Mouse (Mus musculus): Measurements from ENCODE around the gene Kirrel. TPM values are rescaled to one million over a fixed set of nuclear protein-coding genes. Genes with fewer than 3 reads are reported as not detected.

Kirrel gene
- polyA plus RNA-seq, 1 experiment from 2014 or later: 8.3 TPM

DNA sequence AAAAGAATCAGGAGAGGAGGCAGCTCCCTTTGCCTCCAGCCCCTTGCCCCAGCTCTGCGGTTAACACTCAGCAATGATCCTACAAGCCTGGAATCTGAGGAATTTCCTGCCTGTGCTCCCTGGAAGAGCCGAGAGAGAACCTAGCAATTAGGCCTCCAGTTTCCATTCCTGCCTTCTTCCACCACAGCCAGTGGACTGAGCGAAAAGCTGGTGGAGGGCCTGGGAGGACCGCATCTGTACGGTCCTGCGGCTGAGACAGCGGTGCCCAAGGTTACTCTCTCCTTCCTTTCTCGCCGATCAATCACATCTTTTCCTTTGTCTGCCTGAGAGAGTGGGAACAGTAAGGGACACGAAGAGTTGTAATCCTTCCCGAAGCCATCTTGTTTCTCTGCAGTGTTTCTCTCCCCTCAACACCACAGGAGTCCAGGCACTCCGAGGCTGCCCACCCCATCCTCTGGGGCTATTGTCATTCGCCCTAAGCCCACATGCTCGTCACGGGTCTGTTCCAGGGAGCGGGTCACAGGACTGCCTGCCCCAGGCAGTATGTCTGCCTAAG lies 23.8 kb downstream of the Kirrel start:
- 18% methylated on average over 16 of the region's 16 CpGs for WGBS

DNA sequence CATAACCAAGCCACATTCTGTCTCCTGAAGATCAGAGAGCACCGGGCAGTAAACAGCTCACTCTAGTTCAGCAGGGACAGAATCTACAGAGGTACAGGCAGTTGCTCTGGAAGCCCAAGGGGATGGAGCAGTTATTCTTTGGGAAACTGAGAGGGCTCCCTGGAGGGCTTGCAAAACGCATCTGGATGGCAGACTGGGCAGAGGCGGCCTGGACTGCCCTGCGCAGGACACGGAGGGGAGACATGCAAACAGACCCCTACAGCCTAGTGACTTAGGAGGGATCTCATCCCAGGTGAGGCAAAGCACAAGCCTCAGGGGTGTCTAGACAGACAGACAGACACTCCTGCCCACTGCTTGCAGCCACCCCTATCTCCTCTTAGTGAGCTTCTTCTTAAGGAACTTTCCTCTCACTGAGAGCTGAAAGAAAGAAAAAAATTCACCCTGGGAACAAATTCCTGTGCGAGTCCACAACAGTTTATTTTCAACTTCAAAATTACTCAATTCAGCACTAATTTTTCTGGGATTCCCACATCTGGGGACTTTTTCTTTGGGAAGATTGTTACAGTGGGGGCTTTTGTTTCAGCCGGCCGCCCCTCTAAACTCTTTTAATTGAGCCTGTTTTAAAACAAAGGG lies 24.4 kb downstream of the Kirrel start:
- WGBS: 28% methylated on average over 8 of the region's 8 CpGs
- ATAC-seq: 0 out of 2 replicates have a peak, but pooled peaks have one; percentile 21
- H3K4me1 ChIP-seq (ENCODE audit: control insufficient read depth, insufficient read depth, low read length): peaks cover 41% of the 10 kb centered on the region
- no peaks in the 10 kb centered on the region for H3K27me3 ChIP-seq (replicated peaks; ENCODE audit: control insufficient read depth, insufficient read depth, low read length)
- no peaks in the 10 kb centered on the region for H3K36me3 ChIP-seq (ENCODE audit: control insufficient read depth, insufficient read depth, low read length)
- H3K9me3 ChIP-seq (ENCODE audit: control insufficient read depth, low read length): no peaks in the 10 kb centered on the region
- no peak overlapping the region for H3K4me3 ChIP-seq (ENCODE audit: low read length)
- H3K27ac ChIP-seq (ENCODE audit: low read length): peak overlapping the region; percentile 99
- peak overlapping the region; percentile 19; the same call in 1 of the 2 replicates for H3K4me2 ChIP-seq (ENCODE audit: low read depth, low read length)
- H3K9ac ChIP-seq (ENCODE audit: low read depth, low read length): peak overlapping the region; percentile 63

More for the DNA sequence above, 23.8 kb downstream of the Kirrel start:
- peak; percentile 78 for ATAC-seq
- no peak overlapping the region for H3K4me2 ChIP-seq (ENCODE audit: low read depth, low read length)
- H3K36me3 ChIP-seq (ENCODE audit: control insufficient read depth, insufficient read depth, low read length): no peaks in the 10 kb centered on the region
- no peaks in the 10 kb centered on the region for H3K9me3 ChIP-seq (ENCODE audit: control insufficient read depth, low read length)
- H3K27me3 ChIP-seq (replicated peaks; ENCODE audit: control insufficient read depth, insufficient read depth, low read length): no peaks in the 10 kb centered on the region
- H3K4me3 ChIP-seq (ENCODE audit: low read length): no peak overlapping the region
- peak overlapping the region; percentile 99 for H3K27ac ChIP-seq (ENCODE audit: low read length)
- H3K9ac ChIP-seq (ENCODE audit: low read depth, low read length): peak overlapping the region; percentile 63
- H3K4me1 ChIP-seq (ENCODE audit: control insufficient read depth, insufficient read depth, low read length): peaks cover 44% of the 10 kb centered on the region

DNA sequence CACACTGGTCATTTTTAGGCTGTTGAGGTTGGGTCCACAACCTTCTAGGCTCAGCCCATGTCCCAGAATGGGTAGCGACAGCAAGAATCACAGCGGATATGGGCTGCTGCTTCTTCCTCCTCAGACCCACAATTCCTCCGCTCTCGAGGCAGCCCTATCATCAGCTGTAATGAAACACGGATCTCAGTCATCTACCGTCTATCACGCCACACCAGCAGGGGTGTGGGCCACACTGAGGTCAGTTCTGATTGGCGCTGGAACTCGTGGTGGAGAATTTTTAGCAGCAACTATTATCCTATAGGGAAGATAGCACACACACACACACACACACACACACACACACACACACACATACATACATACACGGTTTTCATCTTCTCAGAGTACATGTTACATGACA lies 25.1 kb downstream of the Kirrel start:
- WGBS: 70% methylated on average over 10 of the region's 10 CpGs
- Histone ChIP-seq H3K4me3 (ENCODE audit: low read length) (no peak overlapping the region), H3K27ac (ENCODE audit: low read length) (peak overlapping the region; percentile 99), H3K9me3 (ENCODE audit: control insufficient read depth, low read length) (no peaks in the 10 kb centered on the region), H3K27me3 (replicated peaks; ENCODE audit: control insufficient read depth, insufficient read depth, low read length) (no peaks in the 10 kb centered on the region), H3K4me2 (ENCODE audit: low read depth, low read length) (no peak overlapping the region), H3K9ac (ENCODE audit: low read depth, low read length) (no peak overlapping the region), H3K36me3 (ENCODE audit: control insufficient read depth, insufficient read depth, low read length) (no peaks in the 10 kb centered on the region), H3K4me1 (ENCODE audit: control insufficient read depth, insufficient read depth, low read length) (peaks cover 42% of the 10 kb centered on the region)
- ATAC-seq: no peak

DNA sequence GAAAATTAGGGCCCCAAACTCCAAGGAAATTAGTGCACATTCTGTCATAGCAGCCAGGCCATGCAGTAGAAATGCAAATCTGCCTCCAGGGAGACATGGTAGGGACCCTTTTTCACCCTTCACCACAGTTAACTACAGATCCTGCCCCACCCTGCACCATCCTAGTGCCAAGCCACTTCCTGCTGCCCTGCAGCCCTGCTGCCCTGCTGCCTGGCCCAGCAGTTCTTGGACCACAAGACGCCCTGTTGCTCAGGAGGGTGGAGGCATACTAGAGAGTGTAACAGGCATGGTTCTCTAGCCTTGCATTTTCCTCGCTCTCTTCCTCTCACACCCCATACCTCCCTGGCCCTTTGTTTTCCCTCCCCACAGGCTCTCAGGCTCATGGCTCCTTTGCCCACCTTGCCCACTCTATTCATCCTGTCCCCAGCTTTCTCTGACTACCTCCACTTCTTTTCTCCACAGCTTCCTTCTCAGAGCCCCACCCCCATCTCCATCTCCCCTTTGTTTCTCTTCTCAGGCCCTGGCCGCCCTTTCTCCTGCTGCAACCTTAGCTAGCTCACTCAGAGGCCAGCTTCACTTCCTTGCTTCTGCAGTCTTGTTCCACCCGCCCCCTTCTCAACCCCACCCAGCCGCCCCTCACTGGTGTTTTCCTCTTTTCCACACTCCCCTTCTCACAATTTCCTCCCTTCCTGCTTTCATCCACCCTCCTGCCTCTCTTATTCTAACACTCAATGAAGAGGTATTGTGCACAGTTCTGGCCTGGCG lies 29.9 kb downstream of the Kirrel start:
- H3K27ac ChIP-seq (ENCODE audit: low read length): no peak overlapping the region
- no peak overlapping the region for H3K9ac ChIP-seq (ENCODE audit: low read depth, low read length)
- peaks cover 12% of the 10 kb centered on the region for H3K4me1 ChIP-seq (ENCODE audit: control insufficient read depth, insufficient read depth, low read length)
- H3K4me3 ChIP-seq (ENCODE audit: low read length): no peak overlapping the region
- H3K9me3 ChIP-seq (ENCODE audit: control insufficient read depth, low read length): no peaks in the 10 kb centered on the region
- no peaks in the 10 kb centered on the region for H3K36me3 ChIP-seq (ENCODE audit: control insufficient read depth, insufficient read depth, low read length)
- H3K4me2 ChIP-seq (ENCODE audit: low read depth, low read length): no peak overlapping the region
- ATAC-seq: no peak
- H3K27me3 ChIP-seq (replicated peaks; ENCODE audit: control insufficient read depth, insufficient read depth, low read length): no peaks in the 10 kb centered on the region
- 58% methylated on average over 6 of the region's 6 CpGs for WGBS

DNA sequence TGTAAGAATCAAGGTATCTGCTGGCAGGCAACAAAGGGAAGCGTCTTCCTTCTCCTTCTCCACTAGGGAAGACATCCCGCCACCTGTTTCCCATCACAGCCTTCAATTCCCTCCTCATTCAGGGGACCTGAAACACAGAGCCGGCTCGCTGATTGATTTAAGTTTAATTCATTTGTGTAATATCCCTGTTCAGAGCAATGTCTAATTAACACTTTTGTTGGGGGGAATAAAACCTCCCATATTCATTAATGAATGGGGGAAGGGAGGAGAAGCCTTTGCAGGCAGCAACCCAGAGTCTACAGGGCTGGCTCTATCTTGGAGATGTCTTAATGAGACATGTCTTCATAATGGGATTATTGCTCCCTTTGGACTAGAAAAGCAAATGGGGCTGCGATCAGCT lies 34.3 kb downstream of the Kirrel start:
- no peak overlapping the region for H3K4me2 ChIP-seq (ENCODE audit: low read depth, low read length)
- no peak overlapping the region for H3K27ac ChIP-seq (ENCODE audit: low read length)
- no peaks in the 10 kb centered on the region for H3K27me3 ChIP-seq (replicated peaks; ENCODE audit: control insufficient read depth, insufficient read depth, low read length)
- 83% methylated on average over 5 of the region's 5 CpGs for WGBS
- H3K36me3 ChIP-seq (ENCODE audit: control insufficient read depth, insufficient read depth, low read length): no peaks in the 10 kb centered on the region
- no peak overlapping the region for H3K9ac ChIP-seq (ENCODE audit: low read depth, low read length)
- H3K9me3 ChIP-seq (ENCODE audit: control insufficient read depth, low read length): no peaks in the 10 kb centered on the region
- no peak overlapping the region for H3K4me3 ChIP-seq (ENCODE audit: low read length)
- H3K4me1 ChIP-seq (ENCODE audit: control insufficient read depth, insufficient read depth, low read length): peaks cover 8% of the 10 kb centered on the region
- no peak for ATAC-seq

DNA sequence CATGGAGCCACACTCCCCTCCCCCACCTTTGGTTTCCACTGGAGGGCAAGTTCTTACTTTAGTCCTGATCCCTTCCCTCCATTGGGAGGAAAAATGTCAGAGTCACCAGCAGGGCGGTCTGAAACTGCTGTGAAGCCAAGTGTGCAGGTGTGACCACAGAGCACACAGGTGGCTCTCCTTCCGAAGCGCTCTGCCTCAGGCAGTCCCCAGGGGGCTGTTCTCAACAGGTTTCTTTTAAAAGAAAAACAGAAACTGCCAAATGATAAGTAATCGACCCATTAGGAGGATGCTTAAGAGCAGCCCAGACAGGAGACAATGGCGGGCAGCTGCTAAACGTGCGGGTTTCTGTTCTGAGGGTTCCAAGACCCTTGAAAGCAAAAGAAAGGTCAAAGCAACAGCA lies 37.8 kb downstream of the Kirrel start:
- Histone ChIP-seq H3K27ac (ENCODE audit: low read length) (no peak overlapping the region), H3K4me3 (ENCODE audit: low read length) (no peak overlapping the region), H3K27me3 (replicated peaks; ENCODE audit: control insufficient read depth, insufficient read depth, low read length) (no peaks in the 10 kb centered on the region), H3K9ac (ENCODE audit: low read depth, low read length) (no peak overlapping the region), H3K9me3 (ENCODE audit: control insufficient read depth, low read length) (no peaks in the 10 kb centered on the region), H3K4me1 (ENCODE audit: control insufficient read depth, insufficient read depth, low read length) (peaks cover 2% of the 10 kb centered on the region; the same call in 1 of the 2 replicates), H3K36me3 (ENCODE audit: control insufficient read depth, insufficient read depth, low read length) (no peaks in the 10 kb centered on the region; the same call in 1 of the 2 replicates), H3K4me2 (ENCODE audit: low read depth, low read length) (no peak overlapping the region)
- 71% methylated on average over 7 of the region's 7 CpGs for WGBS
- no peak for ATAC-seq

DNA sequence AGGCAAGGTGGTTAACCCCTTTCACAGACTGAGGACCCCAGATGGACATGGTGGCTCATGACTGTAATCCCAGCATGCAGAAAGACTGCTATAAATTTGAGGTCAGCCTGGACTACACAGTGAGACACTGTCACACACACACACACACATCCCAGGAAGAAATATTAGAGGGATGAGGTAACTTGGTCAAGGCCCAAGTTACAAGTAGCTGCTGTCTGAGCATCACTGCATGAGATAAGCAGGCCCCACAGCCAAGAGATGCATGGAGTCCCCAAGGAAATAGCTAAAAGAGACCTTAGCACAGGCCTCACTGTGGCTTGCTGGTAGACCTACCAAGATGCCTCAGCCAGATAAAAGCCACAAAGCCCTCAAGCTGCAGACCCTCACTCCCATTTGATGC lies 39.6 kb downstream of the Kirrel start:
- H3K4me3 ChIP-seq (ENCODE audit: low read length): no peak overlapping the region
- no peak overlapping the region for H3K4me2 ChIP-seq (ENCODE audit: low read depth, low read length)
- no peaks in the 10 kb centered on the region for H3K9me3 ChIP-seq (ENCODE audit: control insufficient read depth, low read length)
- no peaks in the 10 kb centered on the region; the same call in 1 of the 2 replicates for H3K36me3 ChIP-seq (ENCODE audit: control insufficient read depth, insufficient read depth, low read length)
- H3K9ac ChIP-seq (ENCODE audit: low read depth, low read length): no peak overlapping the region
- ATAC-seq: 0 out of 2 replicates have a peak, but pooled peaks have one; percentile 29
- H3K4me1 ChIP-seq (ENCODE audit: control insufficient read depth, insufficient read depth, low read length): peaks cover 12% of the 10 kb centered on the region
- H3K27ac ChIP-seq (ENCODE audit: low read length): no peak overlapping the region
- H3K27me3 ChIP-seq (replicated peaks; ENCODE audit: control insufficient read depth, insufficient read depth, low read length): no peaks in the 10 kb centered on the region

DNA sequence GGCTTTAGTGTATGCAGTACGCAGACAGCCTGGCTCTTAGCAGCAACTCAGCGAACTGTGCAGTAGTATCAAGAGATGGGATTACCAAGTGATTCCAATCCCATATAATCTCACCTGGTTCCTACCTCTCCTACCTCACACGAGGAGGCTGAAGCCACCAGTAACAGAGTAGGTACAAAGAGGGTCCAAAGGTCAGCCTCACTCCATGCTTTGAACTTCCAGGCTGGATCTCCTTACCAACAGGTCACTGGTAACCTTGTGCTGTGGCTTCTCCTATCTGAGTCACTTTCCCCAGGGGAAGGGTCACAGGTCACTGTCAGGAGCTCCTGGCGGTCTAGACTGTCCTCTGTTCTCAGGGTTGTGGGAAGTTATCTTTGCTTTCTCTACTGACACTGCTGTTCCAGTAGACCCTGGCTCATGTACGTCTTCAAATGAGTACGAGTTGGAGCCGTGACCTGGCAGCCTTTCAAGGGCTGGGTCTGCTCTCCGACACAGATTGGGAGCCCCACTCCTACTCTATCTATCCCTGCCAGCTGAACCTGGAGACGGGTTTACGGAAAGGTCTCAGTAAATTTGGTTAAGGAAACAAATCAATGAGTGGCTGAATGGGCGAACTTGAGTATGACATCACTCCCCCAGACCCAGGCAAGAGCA lies 42.7 kb downstream of the Kirrel start:
- Histone ChIP-seq H3K4me3 (ENCODE audit: low read length) (no peak overlapping the region), H3K27me3 (replicated peaks; ENCODE audit: control insufficient read depth, insufficient read depth, low read length) (no peaks in the 10 kb centered on the region), H3K36me3 (ENCODE audit: control insufficient read depth, insufficient read depth, low read length) (no peaks in the 10 kb centered on the region; the same call in 1 of the 2 replicates), H3K4me2 (ENCODE audit: low read depth, low read length) (no peak overlapping the region), H3K27ac (ENCODE audit: low read length) (no peak overlapping the region), H3K9me3 (ENCODE audit: control insufficient read depth, low read length) (no peaks in the 10 kb centered on the region), H3K9ac (ENCODE audit: low read depth, low read length) (no peak overlapping the region), H3K4me1 (ENCODE audit: control insufficient read depth, insufficient read depth, low read length) (peaks cover 12% of the 10 kb centered on the region)
- 67% methylated on average over 11 of the region's 11 CpGs for WGBS
- peak; percentile 62; the same call in 1 of the 2 replicates for ATAC-seq

DNA sequence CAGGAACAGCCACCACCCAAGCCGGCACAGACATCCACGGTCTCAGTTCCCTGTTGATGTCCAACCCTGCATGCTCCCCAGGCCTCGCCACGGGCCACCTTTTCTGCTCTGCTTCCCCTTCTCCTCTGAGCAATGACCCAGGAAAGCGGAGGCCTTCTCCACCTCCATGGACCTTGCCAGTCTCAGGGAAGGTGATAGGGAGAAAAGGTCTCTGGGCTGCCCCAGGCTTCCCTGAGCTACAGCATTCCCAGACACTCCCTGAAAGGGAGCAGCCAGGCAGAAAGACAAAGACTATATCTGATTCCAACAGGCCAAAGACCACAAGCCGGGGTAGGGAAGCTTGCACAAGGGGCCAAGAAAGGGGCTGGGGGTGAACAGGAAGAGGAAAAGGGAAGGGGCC lies 43.6 kb downstream of the Kirrel start:
- Histone ChIP-seq H3K4me3 (ENCODE audit: low read length) (no peak overlapping the region), H3K9ac (ENCODE audit: low read depth, low read length) (no peak overlapping the region), H3K27ac (ENCODE audit: low read length) (no peak overlapping the region), H3K27me3 (replicated peaks; ENCODE audit: control insufficient read depth, insufficient read depth, low read length) (no peaks in the 10 kb centered on the region), H3K36me3 (ENCODE audit: control insufficient read depth, insufficient read depth, low read length) (no peaks in the 10 kb centered on the region; the same call in 1 of the 2 replicates), H3K4me1 (ENCODE audit: control insufficient read depth, insufficient read depth, low read length) (peaks cover 12% of the 10 kb centered on the region), H3K4me2 (ENCODE audit: low read depth, low read length) (no peak overlapping the region), H3K9me3 (ENCODE audit: control insufficient read depth, low read length) (no peaks in the 10 kb centered on the region)
- WGBS: 77% methylated on average over 6 of the region's 6 CpGs
- peak; percentile 55 for ATAC-seq
